Mouse (Mus musculus): ENCODE results near the gene Actl6b. TPM values are rescaled to one million over a fixed set of nuclear protein-coding genes. Genes with fewer than 3 reads are reported as not detected.

Gene Actl6b
- polyA plus RNA-seq, 2 experiments, result 0.39 to 1.1 TPM

DNA sequence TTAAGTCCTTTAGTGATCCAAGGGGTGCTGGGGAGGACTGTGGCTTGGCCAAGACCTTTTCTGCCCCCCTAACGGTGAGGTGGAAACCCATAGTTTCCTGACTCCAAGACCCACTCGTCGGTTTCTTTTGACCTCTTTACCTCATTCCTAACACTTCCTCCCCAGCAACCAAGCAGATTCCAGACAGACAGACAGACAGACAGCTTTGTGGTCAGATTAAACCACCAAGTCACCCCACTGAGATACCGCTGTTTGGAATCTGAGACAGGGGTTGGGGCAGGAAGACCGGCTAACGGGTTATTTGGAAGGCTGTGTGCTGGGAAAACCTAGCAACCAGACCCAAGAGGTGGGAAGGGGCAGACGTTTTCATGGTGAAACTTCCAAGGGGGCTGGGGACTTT lies 16.9 kb downstream of the Actl6b start:
- no peaks in the 10 kb centered on the region for H3K36me3 ChIP-seq (ENCODE audit: control insufficient read depth, insufficient read depth, low read length)
- H3K4me1 ChIP-seq (ENCODE audit: control insufficient read depth, insufficient read depth, low read length), result no peaks in the 10 kb centered on the region
- H3K4me2 ChIP-seq (replicated peaks; ENCODE audit: low read depth, low read length, severe bottlenecking), result no peak overlapping the region
- no peak for DNase-seq (ENCODE audit: low spot score)
- H3K9me3 ChIP-seq (ENCODE audit: control insufficient read depth, low read length), result peaks cover 3% of the 10 kb centered on the region; the same call in 1 of the 2 replicates
- H3K9ac ChIP-seq (ENCODE audit: low read depth, low read length, severe bottlenecking), result no peak overlapping the region
- TF ChIP-seq POLR2A (IDR thresholded peaks at IDR 0.05; ENCODE audit: borderline replicate concordance, extremely low read depth, insufficient read depth, insufficient read length), result no peak
- H3K4me3 ChIP-seq (replicated peaks; ENCODE audit: low read length), result no peak overlapping the region
- no peak for ATAC-seq (ENCODE audit: low FRiP score, low read depth)
- H3K27ac ChIP-seq (replicated peaks; ENCODE audit: low read depth, low read length), result no peak overlapping the region
- WGBS, result 50% methylated on average over 7 of the region's 7 CpGs
- peaks cover 12% of the 10 kb centered on the region; the same call in 1 of the 2 replicates for H3K27me3 ChIP-seq (ENCODE audit: control insufficient read depth, insufficient read depth, low read length)

DNA sequence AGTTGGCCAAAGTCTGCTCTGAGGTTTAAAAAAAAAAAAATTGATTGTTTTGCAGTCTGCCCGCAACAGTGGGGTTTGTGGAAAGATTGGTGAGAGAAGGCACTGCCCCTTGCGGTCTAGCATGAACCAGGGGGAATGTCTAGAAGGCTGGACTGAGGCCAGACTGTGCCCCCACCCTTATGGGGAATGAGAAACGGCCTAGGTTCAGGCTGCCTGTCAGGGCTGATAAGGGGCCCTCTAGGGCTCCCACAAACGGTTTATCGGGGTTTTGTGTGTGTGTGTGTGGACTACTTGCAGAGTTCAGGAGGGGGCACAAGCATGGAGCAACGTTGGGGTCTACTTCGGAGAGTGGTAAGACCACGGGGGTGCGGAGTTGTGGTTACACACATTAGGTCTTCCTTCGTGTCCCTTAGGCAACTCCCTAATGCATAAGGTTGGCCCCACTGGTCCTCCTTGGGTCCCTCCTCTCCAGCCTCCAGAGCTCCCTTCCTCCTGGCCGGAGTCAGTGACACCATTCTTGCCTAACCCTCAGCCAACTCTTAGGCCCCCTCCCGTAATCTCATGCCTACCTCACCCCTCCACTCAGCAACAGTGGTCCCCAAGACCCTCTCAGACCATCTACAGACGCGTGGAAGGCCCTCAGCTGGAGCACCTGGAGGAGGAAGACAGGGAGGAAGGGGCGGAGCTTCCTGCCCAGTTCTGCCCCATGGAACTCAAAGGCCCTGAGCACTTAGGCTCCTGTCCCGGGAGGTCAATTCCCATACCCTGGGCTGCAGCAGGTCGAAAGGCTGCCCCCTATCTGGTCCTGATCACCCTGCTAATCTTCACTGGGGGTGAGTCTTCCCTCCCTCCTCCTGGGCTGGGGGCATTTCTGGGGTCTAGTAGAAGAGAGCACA lies 17.6 kb downstream of the Actl6b start:
- Histone ChIP-seq H3K9me3 (ENCODE audit: control insufficient read depth, low read length) (peaks cover 3% of the 10 kb centered on the region; the same call in 1 of the 2 replicates), H3K4me2 (replicated peaks; ENCODE audit: low read depth, low read length, severe bottlenecking) (no peak overlapping the region), H3K27me3 (ENCODE audit: control insufficient read depth, insufficient read depth, low read length) (peaks cover 12% of the 10 kb centered on the region; the same call in 1 of the 2 replicates), H3K27ac (replicated peaks; ENCODE audit: low read depth, low read length) (no peak overlapping the region), H3K9ac (ENCODE audit: low read depth, low read length, severe bottlenecking) (no peak overlapping the region), H3K4me3 (replicated peaks; ENCODE audit: low read length) (no peak overlapping the region), H3K4me1 (ENCODE audit: control insufficient read depth, insufficient read depth, low read length) (no peaks in the 10 kb centered on the region), H3K36me3 (ENCODE audit: control insufficient read depth, insufficient read depth, low read length) (no peaks in the 10 kb centered on the region)
- WGBS, result 77% methylated on average over 16 of the region's 17 CpGs
- DNase-seq (ENCODE audit: low spot score), result no peak
- no peak for ATAC-seq (ENCODE audit: low FRiP score, low read depth)
- TF ChIP-seq POLR2A (IDR thresholded peaks at IDR 0.05; ENCODE audit: borderline replicate concordance, extremely low read depth, insufficient read depth, insufficient read length), result no peak

DNA sequence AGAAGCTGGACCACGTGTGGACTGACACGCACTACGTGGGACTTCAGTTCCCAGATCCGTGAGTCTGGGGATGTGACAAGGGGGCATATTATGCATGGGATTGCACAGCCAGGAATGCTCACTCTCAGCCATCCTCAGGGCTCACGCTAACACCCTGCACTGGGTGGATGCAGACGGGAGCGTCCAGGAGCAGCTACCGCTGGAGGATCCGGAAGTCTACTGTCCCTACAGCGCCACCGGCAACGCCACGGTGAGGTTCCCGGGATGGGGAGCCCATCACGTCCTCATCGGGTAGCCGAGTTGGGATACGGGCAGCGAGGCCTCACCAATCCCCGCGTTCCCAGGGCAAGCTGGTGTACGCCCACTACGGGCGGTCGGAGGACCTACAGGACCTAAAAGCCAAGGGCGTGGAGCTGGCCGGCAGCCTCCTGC lies 21.2 kb downstream of the Actl6b start:
- Histone ChIP-seq H3K4me3 (replicated peaks; ENCODE audit: low read length) (peak overlapping the region; percentile 10; the same call in 1 of the 2 replicates), H3K9ac (ENCODE audit: low read depth, low read length, severe bottlenecking) (peak overlapping the region; percentile 28; the same call in 1 of the 2 replicates), H3K4me2 (replicated peaks; ENCODE audit: low read depth, low read length, severe bottlenecking) (peak overlapping the region; percentile 37), H3K27ac (replicated peaks; ENCODE audit: low read depth, low read length) (no peak overlapping the region), H3K9me3 (ENCODE audit: control insufficient read depth, low read length) (peaks cover 3% of the 10 kb centered on the region; the same call in 1 of the 2 replicates), H3K4me1 (ENCODE audit: control insufficient read depth, insufficient read depth, low read length) (no peaks in the 10 kb centered on the region), H3K27me3 (ENCODE audit: control insufficient read depth, insufficient read depth, low read length) (peaks cover 12% of the 10 kb centered on the region; the same call in 1 of the 2 replicates), H3K36me3 (ENCODE audit: control insufficient read depth, insufficient read depth, low read length) (no peaks in the 10 kb centered on the region)
- no peak for DNase-seq (ENCODE audit: low spot score)
- no peak for TF ChIP-seq POLR2A (IDR thresholded peaks at IDR 0.05; ENCODE audit: borderline replicate concordance, extremely low read depth, insufficient read depth, insufficient read length)
- ATAC-seq (ENCODE audit: low FRiP score, low read depth), result no peak
- WGBS, result 7% methylated on average over 27 of the region's 27 CpGs

DNA sequence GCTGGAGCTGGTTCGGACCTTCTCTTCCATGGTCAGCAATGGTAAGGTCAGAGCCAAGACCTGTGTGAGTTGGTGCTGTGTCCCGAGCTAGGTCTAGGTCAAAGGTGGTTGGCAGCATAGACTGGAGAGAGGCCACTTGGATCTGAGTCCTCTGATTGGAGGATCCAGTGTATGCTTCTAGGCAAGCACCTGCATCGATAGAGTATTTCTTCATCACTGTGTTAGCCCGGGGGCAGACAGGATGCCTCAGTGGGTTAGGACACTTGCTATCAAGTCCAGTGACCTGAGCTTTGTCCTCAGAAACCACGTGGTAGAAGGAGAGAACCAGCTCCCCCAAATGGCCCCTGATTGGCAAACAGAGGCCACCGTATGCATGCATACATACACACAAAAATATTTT lies 26.9 kb downstream of the Actl6b start:
- ATAC-seq (ENCODE audit: low FRiP score, low read depth), result no peak
- H3K9me3 ChIP-seq (ENCODE audit: control insufficient read depth, low read length), result no peaks in the 10 kb centered on the region
- TF ChIP-seq POLR2A (IDR thresholded peaks at IDR 0.05; ENCODE audit: borderline replicate concordance, extremely low read depth, insufficient read depth, insufficient read length), result no peak
- no peak overlapping the region for H3K4me2 ChIP-seq (replicated peaks; ENCODE audit: low read depth, low read length, severe bottlenecking)
- DNase-seq (ENCODE audit: low spot score), result no peak
- H3K4me1 ChIP-seq (ENCODE audit: control insufficient read depth, insufficient read depth, low read length), result no peaks in the 10 kb centered on the region
- WGBS, result 71% methylated on average over 6 of the region's 6 CpGs
- H3K4me3 ChIP-seq (replicated peaks; ENCODE audit: low read length), result no peak overlapping the region
- H3K9ac ChIP-seq (ENCODE audit: low read depth, low read length, severe bottlenecking), result no peak overlapping the region
- H3K27ac ChIP-seq (replicated peaks; ENCODE audit: low read depth, low read length), result no peak overlapping the region
- H3K27me3 ChIP-seq (ENCODE audit: control insufficient read depth, insufficient read depth, low read length), result peaks cover 19% of the 10 kb centered on the region
- no peaks in the 10 kb centered on the region for H3K36me3 ChIP-seq (ENCODE audit: control insufficient read depth, insufficient read depth, low read length)

DNA sequence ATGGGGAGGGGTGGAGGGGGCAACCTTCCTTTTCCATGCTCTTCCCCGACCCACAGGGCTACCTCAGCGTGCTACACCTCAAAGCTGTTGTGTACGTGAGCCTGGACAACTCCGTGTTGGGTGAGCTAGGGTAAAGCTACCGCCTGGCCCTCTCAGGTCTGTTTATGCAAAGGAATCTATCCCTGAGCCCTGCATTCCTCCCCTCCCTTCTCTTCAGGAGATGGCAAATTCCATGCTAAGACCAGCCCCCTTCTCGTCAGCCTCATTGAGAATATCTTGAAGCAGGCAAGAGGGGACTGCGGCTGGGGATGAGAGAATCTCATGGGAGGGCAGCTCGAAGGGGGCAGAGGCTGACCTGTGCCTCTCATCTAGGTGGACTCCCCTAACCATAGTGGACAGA lies 29.4 kb downstream of the Actl6b start:
- TF ChIP-seq POLR2A (IDR thresholded peaks at IDR 0.05; ENCODE audit: borderline replicate concordance, extremely low read depth, insufficient read depth, insufficient read length), result no peak
- H3K27me3 ChIP-seq (ENCODE audit: control insufficient read depth, insufficient read depth, low read length), result peaks cover 19% of the 10 kb centered on the region
- H3K4me2 ChIP-seq (replicated peaks; ENCODE audit: low read depth, low read length, severe bottlenecking), result no peak overlapping the region; the same call in 1 of the 2 replicates
- H3K9me3 ChIP-seq (ENCODE audit: control insufficient read depth, low read length), result no peaks in the 10 kb centered on the region
- H3K36me3 ChIP-seq (ENCODE audit: control insufficient read depth, insufficient read depth, low read length), result no peaks in the 10 kb centered on the region
- 0 out of 2 replicates have a peak overlapping the region, but pooled peaks have one; percentile 35 for H3K4me3 ChIP-seq (replicated peaks; ENCODE audit: low read length)
- no peak overlapping the region for H3K9ac ChIP-seq (ENCODE audit: low read depth, low read length, severe bottlenecking)
- no peaks in the 10 kb centered on the region for H3K4me1 ChIP-seq (ENCODE audit: control insufficient read depth, insufficient read depth, low read length)
- DNase-seq (ENCODE audit: low spot score) (no peak), ATAC-seq (ENCODE audit: low FRiP score, low read depth) (no peak)
- H3K27ac ChIP-seq (replicated peaks; ENCODE audit: low read depth, low read length), result no peak overlapping the region
- WGBS, result 39% methylated on average over 8 of the region's 8 CpGs

All from limb, embryonic 14.5 days (tissue).